In the genomic region with DNA sequence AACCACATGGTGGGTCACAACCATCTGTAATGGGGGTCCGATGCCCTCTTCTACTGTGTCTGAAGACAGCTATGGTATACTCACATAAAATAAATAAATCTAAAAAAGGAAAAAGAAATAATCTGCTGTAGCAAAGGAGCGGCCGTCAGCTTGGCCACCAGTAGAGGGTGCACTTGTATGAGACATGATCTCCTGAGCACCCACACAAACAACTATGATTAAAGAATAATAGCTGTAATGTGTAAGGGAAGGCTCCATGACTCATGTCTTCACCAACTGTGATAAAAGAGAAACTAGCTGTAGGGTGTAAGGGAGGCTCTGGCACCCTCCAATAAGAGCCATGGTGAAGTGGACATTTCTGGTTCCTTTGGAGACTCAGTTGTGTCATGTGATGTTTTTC, we compare ENCODE assay signal across 1 mouse cellular context.
TF ChIP-seq lines count a peak whose summit lies in the region.

No protein-coding gene starts in this region.

TF ChIP-seq in CH12.LX, 34 proteins besides CTCF, POLR2A, EP300 and RAD21 (continued from another document):
- TF ChIP-seq IRF4 (IDR thresholded peaks at IDR 0.05; ENCODE audit: low read depth, low read length) (no peak), SMC3 (IDR thresholded peaks at IDR 0.05; ENCODE audit: low read depth, low read length) (peak; percentile 88), TCF12 (IDR thresholded peaks at IDR 0.05; ENCODE audit: low read depth, low read length) (no peak), MYC (IDR thresholded peaks at IDR 0.05; ENCODE audit: low read depth, low read length) (0 out of 2 replicates have a peak, but pooled peaks have one; percentile 5), JUN (IDR thresholded peaks at IDR 0.05; ENCODE audit: insufficient read depth, low read depth, low read length) (no peak; the same call in 1 of the 2 replicates), KAT2A (IDR thresholded peaks at IDR 0.05; ENCODE audit: insufficient replicate concordance, low read length) (no peak), NELFE (IDR thresholded peaks at IDR 0.05; ENCODE audit: low read depth, low read length) (no peak), POLR2AphosphoS2 (IDR thresholded peaks at IDR 0.05; ENCODE audit: low read depth, low read length) (no peak)
